Mouse (Mus musculus): ENCODE results near the gene Ksr2. TPM values are rescaled to one million over a fixed set of nuclear protein-coding genes. Genes with fewer than 3 reads are reported as not detected.
A peak's percentile ranks its signal among the peaks of the same experiment; 100 is the strongest.

Gene Ksr2
- polyA plus RNA-seq, 1 experiment: not detected

GRCm38 (mm10) chr5:117510864-117511263 lies 97.1 kb downstream of the Ksr2 start:
- TF ChIP-seq CTCF (IDR thresholded peaks at IDR 0.05; ENCODE audit: borderline replicate concordance, insufficient read depth, low read length): no peak
- TF ChIP-seq POLR2A (IDR thresholded peaks at IDR 0.05; ENCODE audit: low read depth, low read length): no peak
- no peaks in the 10 kb centered on the region for H3K4me1 ChIP-seq (ENCODE audit: control insufficient read depth, insufficient read depth, low read length)
- no peak overlapping the region for H3K27ac ChIP-seq (ENCODE audit: insufficient read depth, low read length)
- no peak overlapping the region for H3K4me3 ChIP-seq (ENCODE audit: insufficient read depth, low read length)

- TF ChIP-seq POLR2A (IDR thresholded peaks at IDR 0.05; ENCODE audit: low read depth, low read length) (no peak), CTCF (IDR thresholded peaks at IDR 0.05; ENCODE audit: borderline replicate concordance, insufficient read depth, low read length) (no peak)
- H3K4me1 ChIP-seq (ENCODE audit: control insufficient read depth, insufficient read depth, low read length): no peaks in the 10 kb centered on the region
These were observed 101.6 kb downstream of the Ksr2 start for GRCm38 (mm10) chr5:117515396-117515795.

DNA sequence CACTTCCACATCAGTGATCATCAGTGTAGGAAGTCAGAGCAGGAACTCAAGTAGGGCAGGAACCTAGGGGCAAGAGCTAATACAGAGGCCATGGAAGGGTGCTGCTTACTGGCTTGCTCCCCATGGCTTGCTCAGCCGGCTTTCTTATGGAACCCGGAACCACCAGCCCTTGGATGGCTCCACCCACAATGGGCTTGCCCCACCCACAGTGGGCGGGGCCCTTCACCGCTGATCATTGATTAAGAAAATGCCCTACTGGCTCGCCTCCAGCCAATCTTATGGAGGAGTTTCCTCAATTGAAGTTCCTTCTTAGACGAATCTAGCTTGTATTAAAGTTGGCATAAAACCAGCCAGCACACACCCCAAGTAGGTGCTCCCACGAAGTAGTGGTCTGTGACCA lies 102.1 kb downstream of the Ksr2 start:
- H3K27ac ChIP-seq (ENCODE audit: insufficient read depth, low read length): no peak overlapping the region
- no peak overlapping the region for H3K4me3 ChIP-seq (ENCODE audit: insufficient read depth, low read length)
- H3K4me1 ChIP-seq (ENCODE audit: control insufficient read depth, insufficient read depth, low read length): no peaks in the 10 kb centered on the region
- no peak for TF ChIP-seq POLR2A (IDR thresholded peaks at IDR 0.05; ENCODE audit: low read depth, low read length)
- no peak for TF ChIP-seq CTCF (IDR thresholded peaks at IDR 0.05; ENCODE audit: borderline replicate concordance, insufficient read depth, low read length)

More at GRCm38 (mm10) chr5:117515396-117515795, 101.6 kb downstream of the Ksr2 start:
- Histone ChIP-seq H3K4me3 (ENCODE audit: insufficient read depth, low read length) (no peak overlapping the region), H3K27ac (ENCODE audit: insufficient read depth, low read length) (no peak overlapping the region)

- TF ChIP-seq CTCF (IDR thresholded peaks at IDR 0.05; ENCODE audit: borderline replicate concordance, insufficient read depth, low read length) (peak; percentile 63; the same call in 1 of the 2 replicates), POLR2A (IDR thresholded peaks at IDR 0.05; ENCODE audit: low read depth, low read length) (no peak)
- Histone ChIP-seq H3K4me1 (ENCODE audit: control insufficient read depth, insufficient read depth, low read length) (no peaks in the 10 kb centered on the region), H3K4me3 (ENCODE audit: insufficient read depth, low read length) (no peak overlapping the region), H3K27ac (ENCODE audit: insufficient read depth, low read length) (no peak overlapping the region)
These were observed 102.8 kb downstream of the Ksr2 start for GRCm38 (mm10) chr5:117516597-117516996.

DNA sequence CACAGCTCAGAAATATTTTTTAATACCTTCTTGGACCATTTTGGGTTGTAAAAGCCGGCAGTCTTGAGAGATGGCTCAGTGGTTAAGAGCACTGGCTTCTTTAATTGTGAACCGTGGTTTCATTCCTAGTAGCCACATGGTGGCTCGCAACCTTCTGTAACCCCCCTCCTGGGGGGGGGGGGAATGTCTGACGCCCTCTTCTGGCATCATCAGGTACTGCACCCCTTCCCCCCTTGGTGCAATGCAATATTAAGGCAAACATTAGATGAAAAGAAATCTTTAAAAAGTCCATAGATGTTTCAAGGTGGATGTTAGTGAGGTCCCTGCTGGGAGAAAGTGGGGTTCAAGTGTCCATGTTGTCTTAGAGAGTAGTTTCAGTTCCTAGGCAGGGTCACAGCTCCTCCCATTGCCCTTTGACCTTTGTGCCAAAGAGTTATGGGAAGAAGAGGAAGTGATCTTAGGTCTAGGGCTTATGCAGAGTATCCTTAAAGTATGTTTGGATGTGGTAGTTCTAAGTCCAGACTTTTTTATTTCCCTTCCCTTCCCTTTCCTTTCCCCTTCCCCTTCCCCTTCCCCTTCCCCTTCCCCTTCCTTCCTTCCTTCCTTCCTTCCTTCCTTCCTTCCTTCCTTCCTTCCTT lies 106.2 kb downstream of the Ksr2 start:
- Histone ChIP-seq H3K27ac (ENCODE audit: insufficient read depth, low read length) (no peak overlapping the region), H3K4me1 (ENCODE audit: control insufficient read depth, insufficient read depth, low read length) (no peaks in the 10 kb centered on the region), H3K4me3 (ENCODE audit: insufficient read depth, low read length) (no peak overlapping the region)
- TF ChIP-seq POLR2A (IDR thresholded peaks at IDR 0.05; ENCODE audit: low read depth, low read length) (no peak), CTCF (IDR thresholded peaks at IDR 0.05; ENCODE audit: borderline replicate concordance, insufficient read depth, low read length) (no peak)

DNA sequence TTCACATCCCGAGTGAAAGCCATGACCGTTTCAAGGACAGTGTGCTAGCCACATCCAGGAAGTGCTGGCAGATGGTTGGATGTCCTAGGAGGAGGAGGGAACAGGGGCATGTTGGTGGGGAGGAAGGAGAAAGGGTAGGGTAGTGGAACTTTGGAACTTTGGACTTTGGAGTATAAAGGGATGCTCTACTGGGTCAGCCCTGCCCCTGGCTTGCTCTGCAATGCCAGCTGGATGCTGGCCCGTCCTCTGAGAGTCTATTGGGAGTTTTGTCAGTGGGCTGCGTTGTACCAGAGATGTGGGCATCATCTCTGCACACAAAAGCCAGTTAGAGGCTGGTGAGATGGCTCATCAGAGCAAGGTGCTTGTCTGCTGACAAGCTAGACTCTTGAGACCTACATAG lies 107.4 kb downstream of the Ksr2 start:
- no peak overlapping the region for H3K4me3 ChIP-seq (ENCODE audit: insufficient read depth, low read length)
- no peak overlapping the region for H3K27ac ChIP-seq (ENCODE audit: insufficient read depth, low read length)

GRCm38 (mm10) chr5:117521701-117522100 lies 107.9 kb downstream of the Ksr2 start:
- no peak overlapping the region for H3K27ac ChIP-seq (ENCODE audit: insufficient read depth, low read length)
- TF ChIP-seq POLR2A (IDR thresholded peaks at IDR 0.05; ENCODE audit: low read depth, low read length) (no peak), CTCF (IDR thresholded peaks at IDR 0.05; ENCODE audit: borderline replicate concordance, insufficient read depth, low read length) (no peak)
- H3K4me3 ChIP-seq (ENCODE audit: insufficient read depth, low read length): no peak overlapping the region
- no peaks in the 10 kb centered on the region for H3K4me1 ChIP-seq (ENCODE audit: control insufficient read depth, insufficient read depth, low read length)

More for the DNA sequence above, 107.4 kb downstream of the Ksr2 start:
- no peaks in the 10 kb centered on the region for H3K4me1 ChIP-seq (ENCODE audit: control insufficient read depth, insufficient read depth, low read length)
- TF ChIP-seq CTCF (IDR thresholded peaks at IDR 0.05; ENCODE audit: borderline replicate concordance, insufficient read depth, low read length) (no peak), POLR2A (IDR thresholded peaks at IDR 0.05; ENCODE audit: low read depth, low read length) (no peak)

- Histone ChIP-seq H3K4me3 (ENCODE audit: insufficient read depth, low read length) (no peak overlapping the region), H3K27ac (ENCODE audit: insufficient read depth, low read length) (no peak overlapping the region), H3K4me1 (ENCODE audit: control insufficient read depth, insufficient read depth, low read length) (no peaks in the 10 kb centered on the region)
- TF ChIP-seq CTCF (IDR thresholded peaks at IDR 0.05; ENCODE audit: borderline replicate concordance, insufficient read depth, low read length): no peak
- no peak for TF ChIP-seq POLR2A (IDR thresholded peaks at IDR 0.05; ENCODE audit: low read depth, low read length)
These were observed 108.7 kb downstream of the Ksr2 start for GRCm38 (mm10) chr5:117522471-117522870.

DNA sequence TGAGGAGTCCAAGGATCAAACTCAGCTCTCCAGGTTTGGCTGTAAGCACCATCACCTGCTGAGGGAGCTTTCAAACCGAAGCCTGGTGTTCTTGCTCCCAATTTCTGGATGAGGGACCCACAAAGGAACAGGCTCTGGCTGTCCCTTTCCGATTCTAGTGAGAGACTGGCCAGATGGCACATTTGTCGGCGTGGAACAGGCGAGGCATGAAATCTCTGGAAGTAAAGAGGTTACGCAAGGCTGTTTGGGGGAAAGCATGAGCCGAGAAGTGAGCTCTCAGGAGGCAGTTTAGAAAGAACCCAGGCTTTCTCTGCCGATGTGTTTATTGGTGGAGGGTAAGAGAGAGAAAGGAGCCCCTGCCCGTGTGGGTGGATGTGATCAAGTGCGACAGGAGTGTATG lies 109.2 kb downstream of the Ksr2 start:
- TF ChIP-seq CTCF (IDR thresholded peaks at IDR 0.05; ENCODE audit: borderline replicate concordance, insufficient read depth, low read length) (no peak), POLR2A (IDR thresholded peaks at IDR 0.05; ENCODE audit: low read depth, low read length) (no peak)
- H3K4me3 ChIP-seq (ENCODE audit: insufficient read depth, low read length): no peak overlapping the region
- no peak overlapping the region for H3K27ac ChIP-seq (ENCODE audit: insufficient read depth, low read length)
- H3K4me1 ChIP-seq (ENCODE audit: control insufficient read depth, insufficient read depth, low read length): no peaks in the 10 kb centered on the region

DNA sequence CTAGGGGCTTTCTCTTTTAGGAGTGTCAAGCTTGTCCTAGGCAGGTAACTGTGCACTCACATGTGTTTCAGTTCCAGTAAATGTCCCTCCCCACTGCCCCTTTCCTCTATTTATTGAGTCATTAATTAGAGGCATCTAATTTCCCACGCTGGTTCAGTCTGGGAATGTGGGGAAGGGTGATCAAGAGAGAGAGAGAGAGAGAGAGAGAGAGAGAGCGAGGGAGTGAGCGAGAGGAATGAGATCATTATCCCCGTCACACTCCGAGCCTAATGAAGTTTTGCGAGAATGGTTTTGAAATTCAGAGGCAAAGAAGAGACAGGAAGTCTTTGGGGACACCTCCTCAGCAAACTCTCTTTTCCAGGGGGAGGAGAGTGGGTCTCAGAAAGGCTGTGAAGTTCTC lies 117.2 kb downstream of the Ksr2 start:
- TF ChIP-seq CTCF (IDR thresholded peaks at IDR 0.05; ENCODE audit: borderline replicate concordance, insufficient read depth, low read length): no peak
- TF ChIP-seq POLR2A (IDR thresholded peaks at IDR 0.05; ENCODE audit: low read depth, low read length): no peak
- H3K27ac ChIP-seq (ENCODE audit: insufficient read depth, low read length): no peak overlapping the region
- no peak overlapping the region for H3K4me3 ChIP-seq (ENCODE audit: insufficient read depth, low read length)
- no peaks in the 10 kb centered on the region for H3K4me1 ChIP-seq (ENCODE audit: control insufficient read depth, insufficient read depth, low read length)
